Mouse (Mus musculus) frontal cortex, postnatal 14 days (tissue): Measurements from ENCODE around the gene 2410015M20Rik.

Experiments
- DNase-seq, 2 experiments: peaks; one replicate each; pipeline ENCODE4 v3.0.0; 2022; ENCODE audit warnings: low spot score in 2 of 2

Gene 2410015M20Rik

GRCm38 (mm10) chr17:56572154-56572553 is 37.4 kb downstream of the 2410015M20Rik start:
- DNase-seq = no peak

DNA sequence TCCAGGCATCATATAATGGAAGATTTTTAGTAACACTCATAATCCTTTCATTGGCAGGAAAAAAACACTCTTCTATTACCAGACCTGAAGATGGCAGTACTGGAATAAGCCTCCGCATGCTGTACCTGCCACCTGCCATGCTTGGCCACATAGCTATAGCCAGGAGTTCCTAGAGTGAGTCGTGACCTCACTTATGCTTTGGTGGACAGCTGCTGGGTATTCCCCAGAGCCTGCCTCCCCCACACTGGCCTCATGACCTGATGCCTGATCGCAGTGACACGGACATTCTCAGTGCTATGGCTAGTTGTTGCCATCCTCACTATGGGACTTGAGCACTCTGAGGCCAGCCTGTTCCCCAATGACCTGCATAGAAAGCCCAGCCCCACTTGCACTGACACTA is 39.3 kb downstream of the 2410015M20Rik start:
- no peak for DNase-seq

GRCm38 (mm10) chr17:56567370-56567769 is 42.2 kb downstream of the 2410015M20Rik start:
- no peak for DNase-seq

GRCm38 (mm10) chr17:56566918-56567317 is 42.7 kb downstream of the 2410015M20Rik start:
- no peak for DNase-seq

- no peak for DNase-seq
These were observed 43.3 kb downstream of the 2410015M20Rik start for GRCm38 (mm10) chr17:56566293-56566692.

DNA sequence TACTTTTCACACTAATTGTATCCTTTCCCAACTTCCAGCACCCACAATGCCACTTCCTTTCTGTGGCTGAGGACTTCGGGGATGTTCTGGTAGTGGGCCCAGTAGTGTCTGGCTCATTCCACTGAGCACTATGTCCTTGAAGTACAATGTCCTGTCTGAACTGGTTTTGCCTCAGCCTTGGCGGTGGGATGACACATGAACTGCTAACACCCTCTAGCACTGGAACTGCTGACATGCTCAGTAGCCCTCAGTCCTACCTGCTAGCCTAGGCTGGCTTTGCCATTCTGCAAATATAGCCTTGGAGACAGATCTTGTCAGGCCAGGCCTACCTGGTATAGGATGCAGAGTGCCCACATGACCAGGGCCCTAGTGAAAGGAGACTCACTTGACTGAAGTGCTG is 47.7 kb downstream of the 2410015M20Rik start:
- DNase-seq = no peak

GRCm38 (mm10) chr17:56560131-56560530 is 49.4 kb downstream of the 2410015M20Rik start:
- no peak for DNase-seq

DNA sequence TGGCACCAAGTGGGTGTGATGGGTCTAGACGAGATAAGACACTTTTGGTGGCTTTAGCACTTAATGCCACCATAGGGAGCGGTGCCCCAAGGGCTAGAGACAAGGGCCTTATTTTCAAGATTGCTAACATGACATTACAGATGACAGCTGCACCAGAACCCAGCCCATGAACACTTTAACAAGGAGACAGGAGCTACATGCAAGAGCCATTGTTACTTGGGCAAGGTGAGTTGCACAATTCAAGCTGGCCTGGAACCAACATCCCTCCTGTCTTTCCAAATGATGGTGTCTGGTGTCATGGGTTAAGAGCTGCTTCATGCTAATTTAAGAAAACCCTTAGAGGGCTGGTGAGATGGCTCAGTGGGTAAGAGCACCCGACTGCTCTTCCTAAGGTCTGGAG is 50.2 kb downstream of the 2410015M20Rik start:
- no peak for DNase-seq

GRCm38 (mm10) chr17:56558448-56558847 is 51.1 kb downstream of the 2410015M20Rik start:
- DNase-seq = peak in 1 of 2 experiments; percentile 75
